Mouse (Mus musculus) limb, embryonic 11.5 days (tissue): ENCODE data around the gene Plcb1. TPM values are rescaled to one million over a fixed set of nuclear protein-coding genes. Genes with fewer than 3 reads are reported as not detected.

Experiments
- ATAC-seq: fragments of 200-750 bp; cut with Nextera tagmentation; 2 replicates; pipeline ENCODE4 v1.8.0; 2017; ENCODE audit warnings: low read depth; ENCODE audit not compliant: insufficient number of reproducible peaks, low FRiP score, low TSS enrichment
- DNase-seq: peaks from one replicate; pipeline ENCODE4 v3.0.0-alpha.2; 2015; ENCODE audit warnings: low spot score
- H3K27ac ChIP-seq: fragments of 300-500 bp; sonication (generic); replicated peaks from 2 replicates; pipeline ENCODE4 v1.5.1; 2014; ENCODE audit warnings: low read depth, mild to moderate bottlenecking, low read length
- H3K27me3 ChIP-seq: fragments of 300-500 bp; sonication (generic); 2 replicates; pipeline ENCODE4 v1.6.1; 2014; ENCODE audit warnings: mild to moderate bottlenecking, low read length, mixed read lengths; ENCODE audit not compliant: control insufficient read depth, insufficient read depth
- H3K36me3 ChIP-seq: fragments of 300-500 bp; sonication (generic); 2 replicates; pipeline ENCODE4 v1.6.1; 2014; ENCODE audit warnings: mild to moderate bottlenecking, low read length, moderate library complexity, mixed read lengths; ENCODE audit not compliant: control insufficient read depth, insufficient read depth
- H3K4me1 ChIP-seq: fragments of 300-500 bp; sonication (generic); 2 replicates; pipeline ENCODE4 v1.6.1; 2014; ENCODE audit warnings: low read length, mixed read lengths; ENCODE audit not compliant: control insufficient read depth, insufficient read depth
- H3K4me2 ChIP-seq: fragments of 300-500 bp; sonication (generic); 2 replicates; pipeline ENCODE4 v1.6.1; 2014; ENCODE audit warnings: low read depth, mild to moderate bottlenecking, moderate library complexity; ENCODE audit not compliant: severe bottlenecking
- H3K4me3 ChIP-seq: fragments of 300-500 bp; sonication (generic); 2 replicates; pipeline ENCODE4 v1.5.1; 2014; ENCODE audit warnings: low read depth, low read length
- H3K9ac ChIP-seq: fragments of 300-500 bp; sonication (generic); 2 replicates; pipeline ENCODE4 v1.6.1; 2014; ENCODE audit warnings: mild to moderate bottlenecking, low read length
- H3K9me3 ChIP-seq: fragments of 300-500 bp; sonication (generic); 2 replicates; pipeline ENCODE4 v1.6.1; 2016; ENCODE audit warnings: low read length; ENCODE audit not compliant: control insufficient read depth
- WGBS: fragments of 180-500 bp; shearing (Covaris S2); extraction: QIAGEN DNeasy Blood & Tissue Kit; methylation state at CpG from one replicate; pipeline ENCODE4 v1.1.7; 2014; 5-methylcytosine and 5-hydroxymethylcytosine counted together
- polyA plus RNA-seq: library from polyadenylated mRNA; unstranded; fragments of >200 nt; fragmentation: Nextera tagmentation; extraction: Ambion mirVana; gene quantifications from 2 replicates; pipeline ENCODE4 v1.2.1, GENCODE M21; 2014

Plcb1 gene
- polyA plus RNA-seq, 1 experiment from 2014 or later: 10.4 TPM

DNA sequence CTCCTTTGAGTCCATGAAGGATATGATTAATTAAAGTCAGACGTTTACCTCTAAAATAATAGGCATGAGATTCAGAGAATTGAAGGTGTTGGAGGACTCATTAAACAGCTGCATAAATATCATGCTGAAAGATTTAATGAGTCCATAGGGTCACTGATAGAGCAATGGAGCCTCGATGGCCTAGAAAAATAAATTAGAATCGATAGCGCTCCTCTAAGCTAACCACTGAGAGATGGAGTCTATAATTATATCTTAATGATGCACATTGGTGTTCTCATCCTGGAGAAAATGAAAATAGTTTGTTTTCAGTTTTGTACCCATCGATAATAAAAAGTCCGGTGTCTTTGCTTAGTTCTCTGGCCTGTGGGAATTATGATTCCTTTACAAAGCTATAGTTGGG is 617.5 kb downstream of the Plcb1 start:
- Histone ChIP-seq H3K27ac (no peak overlapping the region), H3K9ac (no peak overlapping the region), H3K36me3 (no peaks in the 10 kb centered on the region), H3K4me1 (no peaks in the 10 kb centered on the region), H3K9me3 (no peaks in the 10 kb centered on the region), H3K27me3 (no peaks in the 10 kb centered on the region), H3K4me2 (no peak overlapping the region), H3K4me3 (no peak overlapping the region)
- WGBS: 79% methylated on average over 6 of the region's 6 CpGs
- ATAC-seq: no peak
- no peak for DNase-seq

- no peaks in the 10 kb centered on the region for H3K36me3 ChIP-seq
- no peaks in the 10 kb centered on the region for H3K9me3 ChIP-seq
- H3K9ac ChIP-seq: no peak overlapping the region
- no peak overlapping the region for H3K27ac ChIP-seq
- no peaks in the 10 kb centered on the region for H3K27me3 ChIP-seq
- H3K4me1 ChIP-seq: no peaks in the 10 kb centered on the region
- DNase-seq: no peak
- no peak overlapping the region for H3K4me3 ChIP-seq
- ATAC-seq: no peak
- WGBS: 82% methylated on average over 1 of the region's 1 CpGs
- H3K4me2 ChIP-seq: no peak overlapping the region
These were observed 618.2 kb downstream of the Plcb1 start for GRCm38 (mm10) chr2:135404095-135404494.

DNA sequence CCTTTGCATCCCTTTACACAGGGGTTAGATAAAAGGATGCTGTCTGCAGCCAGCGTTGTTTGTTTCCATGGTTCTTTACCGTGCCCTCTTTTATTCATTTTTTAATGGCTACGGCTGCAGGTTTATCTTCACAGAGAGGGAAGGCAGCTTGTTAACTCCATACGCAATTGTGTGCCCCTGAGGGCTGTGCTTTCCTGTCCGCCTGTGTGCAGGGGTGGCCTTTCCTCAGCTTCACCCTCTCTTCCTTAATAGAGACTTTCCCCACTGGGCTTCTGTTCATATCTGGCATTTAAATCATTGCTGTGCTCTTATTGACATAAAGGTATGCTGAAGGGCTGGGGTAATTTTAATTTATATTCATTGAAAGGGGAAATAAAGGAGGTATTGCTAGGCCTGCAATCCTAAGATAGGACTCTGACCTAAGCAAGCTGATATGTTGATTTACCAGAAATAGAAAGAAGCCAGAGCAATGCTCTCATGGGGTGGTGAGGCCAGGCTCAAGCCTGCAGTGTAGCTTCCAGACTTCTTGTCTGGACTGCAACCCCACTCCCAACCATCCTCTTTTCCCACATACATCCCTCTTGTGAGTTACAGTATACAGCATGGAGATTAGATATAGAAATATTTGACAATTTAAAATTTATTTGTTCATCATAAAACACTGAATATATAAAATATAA is 623.7 kb downstream of the Plcb1 start:
- Histone ChIP-seq H3K9me3 (no peaks in the 10 kb centered on the region), H3K27ac (no peak overlapping the region), H3K9ac (no peak overlapping the region), H3K27me3 (no peaks in the 10 kb centered on the region), H3K36me3 (no peaks in the 10 kb centered on the region), H3K4me3 (no peak overlapping the region), H3K4me2 (no peak overlapping the region), H3K4me1 (no peaks in the 10 kb centered on the region)
- ATAC-seq: no peak
- WGBS: 75% methylated on average over 5 of the region's 5 CpGs
- DNase-seq: no peak

- H3K4me3 ChIP-seq: no peak overlapping the region
- no peaks in the 10 kb centered on the region for H3K36me3 ChIP-seq
- no peaks in the 10 kb centered on the region for H3K9me3 ChIP-seq
- H3K4me1 ChIP-seq: no peaks in the 10 kb centered on the region
- 62% methylated on average over 2 of the region's 2 CpGs for WGBS
- H3K27ac ChIP-seq: no peak overlapping the region
- no peak for ATAC-seq
- H3K4me2 ChIP-seq: no peak overlapping the region
- no peak overlapping the region for H3K9ac ChIP-seq
- H3K27me3 ChIP-seq: no peaks in the 10 kb centered on the region
- no peak for DNase-seq
These were observed 625.8 kb downstream of the Plcb1 start for GRCm38 (mm10) chr2:135411675-135412074.

GRCm38 (mm10) chr2:135415137-135415536 is 629.3 kb downstream of the Plcb1 start:
- ATAC-seq (no peak), DNase-seq (no peak)
- WGBS: 80% methylated on average over 4 of the region's 4 CpGs
- Histone ChIP-seq H3K4me1 (no peaks in the 10 kb centered on the region), H3K27ac (no peak overlapping the region), H3K4me2 (no peak overlapping the region), H3K36me3 (no peaks in the 10 kb centered on the region), H3K27me3 (no peaks in the 10 kb centered on the region), H3K9me3 (no peaks in the 10 kb centered on the region), H3K9ac (no peak overlapping the region), H3K4me3 (no peak overlapping the region)

GRCm38 (mm10) chr2:135419301-135419700 is 633.4 kb downstream of the Plcb1 start:
- Histone ChIP-seq H3K36me3 (no peaks in the 10 kb centered on the region), H3K27me3 (no peaks in the 10 kb centered on the region), H3K4me1 (no peaks in the 10 kb centered on the region), H3K4me3 (no peak overlapping the region), H3K27ac (no peak overlapping the region), H3K9me3 (no peaks in the 10 kb centered on the region), H3K4me2 (no peak overlapping the region), H3K9ac (no peak overlapping the region)
- WGBS: 77% methylated on average over 5 of the region's 5 CpGs
- no peak for DNase-seq
- ATAC-seq: no peak

- WGBS: 80% methylated on average over 5 of the region's 5 CpGs
- no peak overlapping the region for H3K9ac ChIP-seq
- H3K4me1 ChIP-seq: no peaks in the 10 kb centered on the region
- H3K9me3 ChIP-seq: no peaks in the 10 kb centered on the region
- no peaks in the 10 kb centered on the region for H3K36me3 ChIP-seq
- H3K27me3 ChIP-seq: no peaks in the 10 kb centered on the region
- DNase-seq: no peak
- no peak for ATAC-seq
- H3K4me2 ChIP-seq: no peak overlapping the region
- no peak overlapping the region for H3K4me3 ChIP-seq
- H3K27ac ChIP-seq: no peak overlapping the region
These were observed 649.2 kb downstream of the Plcb1 start for GRCm38 (mm10) chr2:135434947-135435515.

- DNase-seq (no peak), ATAC-seq (peak; percentile 31; the same call in 1 of the 2 replicates)
- Histone ChIP-seq H3K27ac (no peak overlapping the region), H3K9ac (no peak overlapping the region), H3K4me2 (no peak overlapping the region), H3K36me3 (no peaks in the 10 kb centered on the region), H3K9me3 (no peaks in the 10 kb centered on the region), H3K27me3 (no peaks in the 10 kb centered on the region), H3K4me3 (no peak overlapping the region), H3K4me1 (no peaks in the 10 kb centered on the region)
- WGBS: 79% methylated on average over 3 of the region's 3 CpGs
These were observed 653.2 kb downstream of the Plcb1 start for GRCm38 (mm10) chr2:135439034-135439433.
